Mouse (Mus musculus) hindbrain, embryonic 10.5 days (tissue): ENCODE data around the gene Plekhg5. TPM values are rescaled to one million over a fixed set of nuclear protein-coding genes. Genes with fewer than 3 reads are reported as not detected.

Experiments used
- DNase-seq: peaks from one replicate; pipeline ENCODE4 v3.0.0-alpha.2; 2017; ENCODE audit warnings: low spot score
- H3K27ac ChIP-seq: fragments of 300-500 bp; sonication (generic); 2 replicates; pipeline ENCODE4 v1.5.1; 2016; ENCODE audit warnings: mild to moderate bottlenecking, moderate library complexity
- H3K27me3 ChIP-seq: fragments of 300-500 bp; sonication (generic); 2 replicates; pipeline ENCODE4 v1.6.1; 2016; ENCODE audit warnings: mild to moderate bottlenecking; ENCODE audit not compliant: poor library complexity, insufficient read depth, severe bottlenecking
- H3K36me3 ChIP-seq: fragments of 300-500 bp; sonication (generic); 2 replicates; pipeline ENCODE4 v1.6.1; 2016; ENCODE audit warnings: mild to moderate bottlenecking, moderate library complexity
- H3K4me1 ChIP-seq: fragments of 300-500 bp; sonication (generic); replicated peaks from 2 replicates; pipeline ENCODE4 v1.6.1; 2016; ENCODE audit warnings: mild to moderate bottlenecking
- H3K4me3 ChIP-seq: fragments of 300-500 bp; sonication (generic); 2 replicates; pipeline ENCODE4 v1.5.1; 2016; ENCODE audit warnings: mild to moderate bottlenecking, moderate library complexity
- H3K9me3 ChIP-seq: fragments of 300-500 bp; sonication (generic); 2 replicates; pipeline ENCODE4 v1.6.1; 2016; ENCODE audit warnings: mild to moderate bottlenecking, moderate library complexity
- WGBS: fragments of 180-500 bp; shearing (Covaris S2); methylation state at CpG from one replicate; pipeline ENCODE4 v1.1.7; 2016; 5-methylcytosine and 5-hydroxymethylcytosine counted together
- polyA plus RNA-seq: library from polyadenylated mRNA; unstranded; fragments of >200 nt; fragmentation: Nextera tagmentation; extraction: Ambion mirVana; gene quantifications from 2 replicates; pipeline ENCODE4 v1.2.1, GENCODE M21; 2016

Plekhg5 gene
- polyA plus RNA-seq, 1 experiment from 2014 or later = 12.4 TPM

GRCm38 (mm10) chr4:152039831-152040310, 32.4 kb upstream of the Plekhg5 start:
- H3K36me3 ChIP-seq = peaks cover 40% of the 10 kb centered on the region
- DNase-seq = no peak
- H3K27ac ChIP-seq = peak overlapping the region; percentile 90
- no peaks in the 10 kb centered on the region for H3K27me3 ChIP-seq
- H3K4me3 ChIP-seq = peak overlapping the region; percentile 100
- no peaks in the 10 kb centered on the region for H3K9me3 ChIP-seq
- H3K4me1 ChIP-seq = peaks cover 29% of the 10 kb centered on the region
- WGBS = 5% methylated on average over 25 of the region's 25 CpGs

DNA sequence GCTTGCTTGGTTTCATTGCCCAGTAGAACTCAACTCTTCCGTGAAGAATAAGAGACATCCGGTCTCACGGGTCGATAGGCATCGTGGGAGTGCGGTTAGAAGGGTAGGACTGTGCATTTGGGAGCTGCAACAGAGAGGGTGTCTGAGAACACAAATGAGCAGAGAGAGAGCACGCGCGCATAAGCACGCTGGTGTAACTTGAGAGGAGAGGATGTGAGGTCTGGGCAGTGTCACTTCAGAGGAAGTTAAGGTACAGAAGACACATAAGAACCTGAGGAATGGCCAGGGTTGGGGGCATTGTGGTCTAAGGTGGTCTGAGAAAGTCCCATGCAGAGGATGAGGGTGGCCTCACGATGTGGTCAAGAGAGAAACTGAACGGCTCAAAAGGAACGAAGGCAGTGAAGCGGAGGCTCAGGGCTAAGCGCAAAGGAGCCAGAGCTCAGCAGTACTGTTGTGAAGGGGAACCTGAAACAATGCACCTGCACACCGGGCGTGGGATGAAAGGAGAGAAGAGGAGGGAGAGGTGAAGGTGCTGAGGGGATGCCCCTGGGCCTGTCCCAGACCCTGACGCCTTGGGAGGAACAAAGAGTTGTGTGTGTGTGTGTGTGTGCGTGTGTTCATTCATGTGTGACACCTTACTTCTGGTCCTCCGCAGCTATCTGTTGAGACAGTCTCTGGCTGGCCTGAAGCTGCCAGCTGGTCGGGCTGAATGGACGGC, 30.2 kb upstream of the Plekhg5 start:
- H3K4me1 ChIP-seq = peaks cover 29% of the 10 kb centered on the region
- H3K27ac ChIP-seq = no peak overlapping the region
- peaks cover 62% of the 10 kb centered on the region for H3K36me3 ChIP-seq
- no peak overlapping the region for H3K4me3 ChIP-seq
- WGBS = 93% methylated on average over 22 of the region's 22 CpGs
- H3K27me3 ChIP-seq = no peaks in the 10 kb centered on the region
- DNase-seq = no peak
- H3K9me3 ChIP-seq = no peaks in the 10 kb centered on the region

DNA sequence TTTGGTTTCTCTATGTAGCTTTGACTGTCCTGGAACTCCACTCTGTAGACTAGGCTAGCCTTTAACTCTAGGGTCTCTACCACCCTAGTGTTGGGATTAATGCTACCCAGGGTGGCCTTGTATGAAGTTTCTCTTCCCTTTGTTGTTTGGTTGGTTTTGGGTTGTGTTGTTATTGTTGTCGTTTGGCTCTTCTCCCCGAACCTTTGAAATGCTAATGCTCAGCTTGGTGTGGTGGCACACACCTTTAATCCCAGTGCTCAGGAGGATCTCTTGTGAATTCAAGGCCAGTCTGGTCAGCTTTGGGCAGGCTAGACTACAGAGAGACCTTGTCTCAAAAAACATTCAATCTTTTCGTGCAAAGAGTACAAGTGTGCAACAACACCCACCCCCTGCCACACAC, 29.1 kb upstream of the Plekhg5 start:
- no peaks in the 10 kb centered on the region for H3K9me3 ChIP-seq
- no peak for DNase-seq
- H3K4me1 ChIP-seq = peaks cover 27% of the 10 kb centered on the region
- H3K27ac ChIP-seq = no peak overlapping the region
- peaks cover 73% of the 10 kb centered on the region for H3K36me3 ChIP-seq
- H3K4me3 ChIP-seq = no peak overlapping the region
- H3K27me3 ChIP-seq = no peaks in the 10 kb centered on the region
- WGBS = 89% methylated on average over 3 of the region's 3 CpGs

GRCm38 (mm10) chr4:152044609-152045008, 27.7 kb upstream of the Plekhg5 start:
- H3K4me3 ChIP-seq = no peak overlapping the region
- no peak overlapping the region for H3K27ac ChIP-seq
- peaks cover 15% of the 10 kb centered on the region for H3K4me1 ChIP-seq
- no peaks in the 10 kb centered on the region for H3K27me3 ChIP-seq
- H3K9me3 ChIP-seq = no peaks in the 10 kb centered on the region
- 87% methylated on average over 6 of the region's 6 CpGs for WGBS
- H3K36me3 ChIP-seq = peaks cover 87% of the 10 kb centered on the region
- DNase-seq = no peak

DNA sequence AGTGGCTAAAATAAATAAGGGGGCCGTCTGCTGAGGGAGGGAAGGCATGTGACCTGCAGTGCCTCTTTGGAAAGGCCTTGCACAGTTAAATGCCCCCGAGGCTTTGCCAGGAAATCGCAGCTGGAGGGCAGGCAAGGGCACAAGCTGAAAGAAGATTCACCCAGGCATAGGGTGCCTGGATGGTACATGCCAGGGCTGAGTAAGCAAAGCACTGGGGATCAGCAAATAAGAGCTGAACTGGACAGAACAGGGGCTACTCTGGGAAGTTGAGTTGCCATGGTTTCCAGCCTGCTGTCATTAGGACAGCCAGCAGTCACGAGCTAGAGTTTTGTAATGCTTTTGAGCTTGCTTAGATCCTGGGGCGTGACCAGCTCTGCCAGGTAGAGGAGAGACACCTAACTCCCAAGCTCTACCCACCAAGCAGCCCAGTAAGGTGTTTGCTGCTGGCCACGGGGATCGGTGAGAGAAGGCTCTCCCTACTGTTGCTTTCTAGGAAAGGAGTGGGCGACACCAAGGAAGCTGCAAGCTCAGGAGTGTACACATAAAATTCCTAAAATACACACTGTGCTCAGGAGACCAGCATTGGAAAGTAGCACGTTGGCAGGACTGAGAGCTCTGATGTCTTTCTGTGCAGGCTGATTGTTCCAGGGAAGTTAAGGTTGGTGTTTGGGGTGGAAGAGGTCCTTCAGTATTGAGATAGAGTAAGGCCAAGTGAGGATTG, 9.7 kb upstream of the Plekhg5 start:
- Histone ChIP-seq H3K36me3 (peaks cover 66% of the 10 kb centered on the region), H3K27ac (no peak overlapping the region)
- DNase-seq = no peak

GRCm38 (mm10) chr4:152067280-152067679, 5.0 kb upstream of the Plekhg5 start:
- Histone ChIP-seq H3K27ac (peak overlapping the region; percentile 68; the same call in 1 of the 2 replicates), H3K4me3 (no peak overlapping the region), H3K36me3 (peaks cover 21% of the 10 kb centered on the region), H3K9me3 (no peaks in the 10 kb centered on the region), H3K4me1 (peaks cover 33% of the 10 kb centered on the region), H3K27me3 (no peaks in the 10 kb centered on the region)
- DNase-seq = no peak

More for the DNA sequence above, 9.7 kb upstream of the Plekhg5 start:
- Histone ChIP-seq H3K9me3 (no peaks in the 10 kb centered on the region), H3K4me3 (no peak overlapping the region), H3K27me3 (no peaks in the 10 kb centered on the region), H3K4me1 (peaks cover under 1% of the 10 kb centered on the region)
- 80% methylated on average over 9 of the region's 9 CpGs for WGBS

DNA sequence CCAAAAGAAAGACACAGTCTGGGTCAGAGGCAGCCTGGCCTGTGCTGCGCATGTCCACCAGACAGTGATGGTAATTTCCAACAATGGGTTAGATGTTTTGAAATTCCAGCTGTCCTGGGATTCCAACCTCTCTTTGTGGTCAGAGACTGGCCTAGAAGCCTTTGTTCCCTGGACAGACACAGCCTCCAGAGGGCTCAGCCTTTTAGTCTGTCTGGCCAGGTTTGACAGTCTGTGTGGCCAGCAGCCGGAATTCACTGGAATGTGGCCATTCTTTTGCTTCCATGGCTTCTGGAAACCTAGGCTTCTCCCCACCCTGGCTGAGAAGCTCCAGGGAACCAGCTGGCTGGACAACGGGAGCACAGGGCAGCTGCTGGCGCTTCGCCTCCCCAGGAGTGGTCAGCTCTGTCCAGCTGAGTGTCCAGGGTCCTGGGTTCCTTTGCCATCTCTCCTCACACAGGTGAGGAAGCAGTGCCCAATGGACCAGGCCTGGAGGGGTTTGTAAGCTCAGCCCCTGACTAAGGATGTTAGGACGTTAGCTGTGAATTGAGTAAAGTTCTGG, 4.1 kb upstream of the Plekhg5 start:
- Histone ChIP-seq H3K27me3 (no peaks in the 10 kb centered on the region), H3K4me1 (peaks cover 42% of the 10 kb centered on the region), H3K4me3 (no peak overlapping the region), H3K9me3 (no peaks in the 10 kb centered on the region), H3K36me3 (peaks cover 11% of the 10 kb centered on the region), H3K27ac (peak overlapping the region; percentile 68)
- WGBS = 61% methylated on average over 6 of the region's 6 CpGs
- DNase-seq = peak; percentile 20

DNA sequence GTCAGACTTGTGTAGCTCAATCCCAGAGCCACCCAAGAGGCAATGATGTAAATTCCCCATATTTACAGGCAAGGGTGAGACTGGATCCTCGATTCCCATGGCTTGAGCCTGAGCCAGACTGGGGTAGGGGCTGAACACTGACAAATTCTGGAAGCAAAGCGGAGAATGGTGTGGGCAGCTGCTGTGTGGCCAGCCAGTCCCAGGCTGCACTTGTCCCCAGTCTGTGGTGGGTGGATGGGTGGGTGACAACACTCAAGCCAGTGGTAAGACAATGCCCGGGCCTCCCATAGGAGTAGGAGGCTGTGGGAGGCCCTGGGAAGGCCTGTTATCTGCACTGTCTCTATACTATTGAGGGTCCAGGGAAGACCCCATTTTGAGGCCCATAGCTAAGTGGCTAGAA, 3.1 kb upstream of the Plekhg5 start:
- 86% methylated on average over 3 of the region's 3 CpGs for WGBS
- Histone ChIP-seq H3K36me3 (peaks cover 2% of the 10 kb centered on the region; the same call in 1 of the 2 replicates), H3K27me3 (no peaks in the 10 kb centered on the region), H3K27ac (peak overlapping the region; percentile 50; the same call in 1 of the 2 replicates), H3K9me3 (no peaks in the 10 kb centered on the region), H3K4me3 (no peak overlapping the region), H3K4me1 (peaks cover 49% of the 10 kb centered on the region)
- no peak for DNase-seq

DNA sequence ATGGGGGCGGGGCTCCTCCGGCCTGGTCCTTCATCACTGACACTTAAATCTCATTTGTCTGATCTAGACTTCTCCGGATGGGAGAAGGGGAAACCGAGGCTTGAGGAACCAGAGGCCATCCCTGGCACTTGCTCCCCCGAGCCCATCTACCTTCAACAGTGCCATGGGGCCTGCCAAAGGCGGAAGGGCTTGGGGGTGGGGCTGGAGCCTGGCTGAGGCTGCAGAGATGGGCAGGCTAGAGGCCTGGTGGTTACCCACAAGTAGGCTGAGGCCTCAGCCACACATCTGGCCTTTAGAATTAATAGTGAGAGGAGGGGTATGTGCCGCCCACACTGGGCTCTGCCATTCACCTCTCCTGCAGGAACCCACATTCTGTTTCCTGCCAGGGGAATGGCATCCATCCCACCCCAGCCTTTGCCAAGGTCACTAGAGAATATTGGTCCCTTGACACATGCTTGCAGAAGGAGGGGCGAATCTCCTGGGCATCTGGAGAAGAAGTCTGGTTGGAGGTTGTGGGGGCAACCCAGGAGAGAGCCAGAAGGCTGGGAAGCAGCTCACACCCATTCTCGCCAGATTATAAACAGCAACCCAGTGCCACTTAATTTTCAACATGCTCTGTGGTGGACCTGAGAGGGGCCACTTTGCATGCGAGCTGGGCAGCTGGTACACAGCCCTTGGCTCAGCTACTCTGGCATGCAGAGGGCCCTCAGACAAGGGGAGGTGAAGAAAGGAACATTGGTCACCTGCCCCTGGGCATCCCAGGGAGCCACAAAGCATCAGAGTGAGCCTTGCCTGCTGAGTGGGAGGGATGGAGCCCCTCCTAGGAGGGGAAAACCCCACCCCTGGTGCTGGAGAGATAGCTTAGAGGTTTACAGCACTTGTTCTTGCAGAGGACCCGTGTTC, 1.6 kb upstream of the Plekhg5 start:
- DNase-seq = no peak
- Histone ChIP-seq H3K27ac (0 out of 2 replicates have a peak overlapping the region, but pooled peaks have one; percentile 40), H3K4me1 (peaks cover 55% of the 10 kb centered on the region), H3K27me3 (no peaks in the 10 kb centered on the region), H3K9me3 (no peaks in the 10 kb centered on the region), H3K4me3 (no peak overlapping the region), H3K36me3 (no peaks in the 10 kb centered on the region)
- 76% methylated on average over 11 of the region's 11 CpGs for WGBS

GRCm38 (mm10) chr4:152072655-152073054, 357 bp downstream of the Plekhg5 start:
- H3K4me1 ChIP-seq = peaks cover 72% of the 10 kb centered on the region
- WGBS = 68% methylated on average over 10 of the region's 10 CpGs
- H3K9me3 ChIP-seq = no peaks in the 10 kb centered on the region
- H3K36me3 ChIP-seq = no peaks in the 10 kb centered on the region
- peak overlapping the region; percentile 35 for H3K27ac ChIP-seq
- H3K27me3 ChIP-seq = no peaks in the 10 kb centered on the region
- no peak overlapping the region for H3K4me3 ChIP-seq
- no peak for DNase-seq

DNA sequence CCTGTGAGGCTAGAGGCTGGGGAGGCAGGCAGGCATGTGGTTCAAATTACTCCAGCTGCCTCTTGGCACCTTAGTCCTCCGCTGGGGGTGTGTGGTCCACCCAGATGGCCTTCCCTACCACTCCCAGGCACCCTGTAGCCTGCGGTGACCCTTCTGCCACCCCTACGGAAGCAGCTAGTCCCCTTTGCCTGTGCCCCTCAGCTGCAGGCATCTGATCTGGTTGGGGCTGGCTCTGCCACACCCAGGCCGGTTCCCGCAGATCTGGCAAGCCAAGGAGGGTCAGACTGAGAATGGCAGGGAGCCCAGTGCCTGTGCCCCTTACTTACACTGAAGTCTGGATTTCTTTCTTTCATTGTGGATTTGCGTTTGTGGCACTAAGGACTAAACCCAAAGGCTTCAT, 1.4 kb downstream of the Plekhg5 start:
- no peaks in the 10 kb centered on the region for H3K27me3 ChIP-seq
- no peak for DNase-seq
- WGBS = 89% methylated on average over 6 of the region's 6 CpGs
- no peaks in the 10 kb centered on the region for H3K36me3 ChIP-seq
- H3K4me1 ChIP-seq = peaks cover 62% of the 10 kb centered on the region
- H3K27ac ChIP-seq = no peak overlapping the region
- no peaks in the 10 kb centered on the region for H3K9me3 ChIP-seq
- no peak overlapping the region for H3K4me3 ChIP-seq

- H3K9me3 ChIP-seq = no peaks in the 10 kb centered on the region
- H3K4me3 ChIP-seq = no peak overlapping the region
- DNase-seq = no peak
- H3K27me3 ChIP-seq = no peaks in the 10 kb centered on the region
- 87% methylated on average over 9 of the region's 9 CpGs for WGBS
- H3K36me3 ChIP-seq = no peaks in the 10 kb centered on the region
- H3K4me1 ChIP-seq = peaks cover 60% of the 10 kb centered on the region
- H3K27ac ChIP-seq = no peak overlapping the region
These were observed 2.2 kb downstream of the Plekhg5 start for GRCm38 (mm10) chr4:152074548-152074947.
